In genomic region chr1:152599347-152599746, GRCm38 (mm10) we compare ENCODE assay signal across 11 mouse cellular contexts.
A peak's percentile ranks its signal among the peaks of the same experiment; 100 is the strongest.
DNase-seq lines count a peak whose midpoint lies in the region; ATAC-seq and TF ChIP-seq lines count a peak whose summit lies in the region.
"Had no signal": no experiment of that assay in that cellular context is flagged by ENCODE, and none has a peak within 500 bp of the region (broad histone marks: within the 10 kb centered on the region; RNA-seq: fewer than 3 reads in every experiment).

No protein-coding gene starts in this region.

- no peaks in the 10 kb centered on the region for H3K27me3 ChIP-seq in spleen, adult 2 months (ENCODE audit: control insufficient read depth, insufficient read depth, low read length)
- H3K27me3 ChIP-seq in heart, embryonic 11.5 days (ENCODE audit: control insufficient read depth, insufficient read depth, low read length): no peaks in the 10 kb centered on the region
- H3K27me3 ChIP-seq: intestine, embryonic 15.5 days; liver, embryonic 13.5 days; Patski had no signal

- H3K27ac ChIP-seq in spleen, adult 2 months (ENCODE audit: insufficient read depth, low read length): peak overlapping the region; percentile 47
- peak overlapping the region; percentile 42 for H3K27ac ChIP-seq in heart, embryonic 11.5 days (ENCODE audit: low read depth, low read length)
- H3K27ac ChIP-seq: intestine, embryonic 15.5 days; liver, embryonic 13.5 days had no signal

- no peak overlapping the region for H3K4me2 ChIP-seq in heart, embryonic 11.5 days
- H3K4me2 ChIP-seq: intestine, embryonic 15.5 days; liver, embryonic 13.5 days had no signal

- H3K9ac ChIP-seq in heart, embryonic 11.5 days (ENCODE audit: low read depth, low read length): no peak overlapping the region
- H3K9ac ChIP-seq: intestine, embryonic 15.5 days; liver, embryonic 13.5 days had no signal

- no peak for TF ChIP-seq POLR2A in spleen, adult 2 months (IDR thresholded peaks at IDR 0.05; ENCODE audit: low read depth, low read length)

- DNase-seq in spleen, adult 2 months (ENCODE audit: low read depth in 1 of 2, low spot score in 2 of 2): no peak
- DNase-seq in spleen, postnatal 14 days (ENCODE audit: low spot score in 2 of 2): no peak
- DNase-seq in lung, adult 18-20 months: peak; percentile 77 to 87
- DNase-seq in right cerebral cortex, postnatal 14 days: no peak
- DNase-seq: cerebellum, adult 2 months; liver, embryonic 13.5 days had no signal

- ATAC-seq in heart, embryonic 11.5 days (replicated peaks; ENCODE audit: insufficient number of reproducible peaks, low FRiP score, low TSS enrichment): no peak
- ATAC-seq in megakaryocyte-erythroid progenitor cell, adult 5-6 weeks (replicated peaks; ENCODE audit: low FRiP score, low TSS enrichment, poor library complexity, severe bottlenecking): no peak
- ATAC-seq in activated CD4-positive, CD25-positive, alpha-beta regulatory T cell, adult 4 months: no peak
- ATAC-seq: intestine, embryonic 15.5 days; Patski had no signal

- no peaks in the 10 kb centered on the region for H3K36me3 ChIP-seq in spleen, adult 2 months (ENCODE audit: control insufficient read depth, insufficient read depth, low read length)
- H3K36me3 ChIP-seq in heart, embryonic 11.5 days (ENCODE audit: control insufficient read depth, insufficient read depth, low read length): no peaks in the 10 kb centered on the region
- H3K36me3 ChIP-seq: intestine, embryonic 15.5 days; liver, embryonic 13.5 days had no signal

- no peaks in the 10 kb centered on the region for H3K9me3 ChIP-seq in heart, embryonic 11.5 days (replicated peaks; ENCODE audit: control insufficient read depth, low read length)
- H3K9me3 ChIP-seq: intestine, embryonic 15.5 days; liver, embryonic 13.5 days had no signal

- 48% methylated on average over 8 of the region's 8 CpGs for WGBS in spleen, adult 2 months
- WGBS in heart, embryonic 11.5 days (ENCODE audit: insufficient replicate concordance): 63% methylated on average over 8 of the region's 8 CpGs

- no peak overlapping the region for H3K4me3 ChIP-seq in spleen, adult 2 months (ENCODE audit: extremely low read depth, insufficient read depth, insufficient read length)
- H3K4me3 ChIP-seq in heart, embryonic 11.5 days (ENCODE audit: low read depth, low read length): no peak overlapping the region
- H3K4me3 ChIP-seq: intestine, embryonic 15.5 days; liver, embryonic 13.5 days had no signal

- TF ChIP-seq CTCF in spleen, adult 2 months (IDR thresholded peaks at IDR 0.05; ENCODE audit: extremely low read depth, insufficient read depth, insufficient read length, insufficient replicate concordance): no peak

- H3K4me1 ChIP-seq in spleen, adult 2 months (ENCODE audit: control insufficient read depth, insufficient read depth, insufficient read length): peaks cover 24% of the 10 kb centered on the region
- peaks cover 54% of the 10 kb centered on the region for H3K4me1 ChIP-seq in heart, embryonic 11.5 days (ENCODE audit: control insufficient read depth, insufficient read depth, low read length)

Comparison
In these comparisons a context has a peak if more than half of its experiments do, and no peak if none do; other contexts are left out.
1. DNase-seq: peak in lung, adult 18-20 months (2 of 2); none in spleen, adult 2 months (0 of 2), spleen, postnatal 14 days (0 of 2) and right cerebral cortex, postnatal 14 days (single experiment).